Mouse (Mus musculus) liver, embryonic 14.5 days (tissue): Measurements from ENCODE around the gene Mdk. TPM values are rescaled to one million over a fixed set of nuclear protein-coding genes. Genes with fewer than 3 reads are reported as not detected.

Experiments used
- ATAC-seq: fragments of 200-750 bp; cut with Nextera tagmentation; 2 replicates; pipeline ENCODE4 v1.8.0; 2017; ENCODE audit warnings: moderate number of reproducible peaks, mild to moderate bottlenecking, moderate library complexity; ENCODE audit not compliant: insufficient read depth
- DNase-seq, 3 experiments: peaks; one replicate each; pipeline ENCODE4 v3.0.0-alpha.2; 2012 to 2013; ENCODE audit warnings: low read depth in 3 of 3, low spot score in 3 of 3
- H3K27ac ChIP-seq: fragments of 300-500 bp; sonication (generic); 2 replicates; pipeline ENCODE4 v1.5.1; 2014; ENCODE audit warnings: moderate library complexity, mild to moderate bottlenecking, control low read depth, inconsistent platforms
- H3K27me3 ChIP-seq: fragments of 300-500 bp; sonication (generic); 2 replicates; pipeline ENCODE4 v1.6.1; 2014; ENCODE audit warnings: mild to moderate bottlenecking, low read length, moderate library complexity; ENCODE audit not compliant: control insufficient read depth, insufficient read depth
- H3K36me3 ChIP-seq: fragments of 300-500 bp; sonication (generic); replicated peaks from 2 replicates; pipeline ENCODE4 v1.6.1; 2014; ENCODE audit warnings: low read depth; ENCODE audit not compliant: control insufficient read depth, insufficient read depth
- H3K4me1 ChIP-seq, 2 experiments: fragments of 200-500 bp in 1 of 2; fragments of 300-500 bp in 1 of 2; sonication (generic) in 1 of 2; replicated peaks; 2 replicates each; pipeline ENCODE4 v1.6.1; 2012 to 2014; ENCODE audit warnings: antibody characterized with exemption in 1 of 2, inconsistent platforms in 1 of 2, low read length in 1 of 2; ENCODE audit not compliant: control insufficient read depth in 2 of 2, insufficient read depth in 2 of 2
- H3K4me2 ChIP-seq: fragments of 300-500 bp; sonication (generic); 2 replicates; pipeline ENCODE4 v1.6.1; 2014; ENCODE audit warnings: low read depth, mild to moderate bottlenecking, control low read depth, moderate library complexity
- H3K4me3 ChIP-seq, 2 experiments: fragments of 200-500 bp in 1 of 2; fragments of 300-500 bp in 1 of 2; sonication (generic) in 1 of 2; 2 replicates each; pipeline ENCODE4 v1.5.1; 2012 to 2014; ENCODE audit warnings: low read depth in 2 of 2, low read length in 2 of 2, mild to moderate bottlenecking in 2 of 2, control low read depth in 1 of 2, inconsistent platforms in 1 of 2, moderate library complexity in 1 of 2; ENCODE audit not compliant: insufficient read depth in 1 of 2
- H3K9ac ChIP-seq: fragments of 300-500 bp; sonication (generic); replicated peaks from 2 replicates; pipeline ENCODE4 v1.6.1; 2014; ENCODE audit warnings: mild to moderate bottlenecking, control low read depth, moderate library complexity
- H3K9me3 ChIP-seq: fragments of 300-500 bp; sonication (generic); 2 replicates; pipeline ENCODE4 v1.6.1; 2016; ENCODE audit warnings: low read length, mixed read lengths; ENCODE audit not compliant: control insufficient read depth
- CTCF ChIP-seq: IDR thresholded peaks from 2 replicates; pipeline ENCODE4 v1.5.1; 2016; ENCODE audit warnings: antibody characterized with exemption, low read depth, control low read depth
- EP300 ChIP-seq: IDR thresholded peaks from 2 replicates; pipeline ENCODE4 v1.6.1; 2016; ENCODE audit warnings: antibody characterized with exemption, low read depth
- WGBS: fragments of 180-500 bp; shearing (Covaris S2); extraction: QIAGEN DNeasy Blood & Tissue Kit; methylation state at CpG from one replicate; pipeline ENCODE4 v1.1.7; 2014; ENCODE audit not compliant: insufficient replicate concordance; 5-methylcytosine and 5-hydroxymethylcytosine counted together
- polyA plus RNA-seq, 2 experiments: library from polyadenylated mRNA; depleted of rRNA in 1 of 2; stranded (reverse) in 1 of 2; unstranded in 1 of 2; fragments of >200 nt; fragmentation: Nextera tagmentation in 1 of 2; extraction: Ambion mirVana in 1 of 2; gene quantifications; 2 replicates each; pipeline versions ENCODE4 v1.2.1 to v1.2.3; 2012 to 2014

Mdk gene
- polyA plus RNA-seq, 2 experiments: 12.7 to 19.3 TPM

DNA sequence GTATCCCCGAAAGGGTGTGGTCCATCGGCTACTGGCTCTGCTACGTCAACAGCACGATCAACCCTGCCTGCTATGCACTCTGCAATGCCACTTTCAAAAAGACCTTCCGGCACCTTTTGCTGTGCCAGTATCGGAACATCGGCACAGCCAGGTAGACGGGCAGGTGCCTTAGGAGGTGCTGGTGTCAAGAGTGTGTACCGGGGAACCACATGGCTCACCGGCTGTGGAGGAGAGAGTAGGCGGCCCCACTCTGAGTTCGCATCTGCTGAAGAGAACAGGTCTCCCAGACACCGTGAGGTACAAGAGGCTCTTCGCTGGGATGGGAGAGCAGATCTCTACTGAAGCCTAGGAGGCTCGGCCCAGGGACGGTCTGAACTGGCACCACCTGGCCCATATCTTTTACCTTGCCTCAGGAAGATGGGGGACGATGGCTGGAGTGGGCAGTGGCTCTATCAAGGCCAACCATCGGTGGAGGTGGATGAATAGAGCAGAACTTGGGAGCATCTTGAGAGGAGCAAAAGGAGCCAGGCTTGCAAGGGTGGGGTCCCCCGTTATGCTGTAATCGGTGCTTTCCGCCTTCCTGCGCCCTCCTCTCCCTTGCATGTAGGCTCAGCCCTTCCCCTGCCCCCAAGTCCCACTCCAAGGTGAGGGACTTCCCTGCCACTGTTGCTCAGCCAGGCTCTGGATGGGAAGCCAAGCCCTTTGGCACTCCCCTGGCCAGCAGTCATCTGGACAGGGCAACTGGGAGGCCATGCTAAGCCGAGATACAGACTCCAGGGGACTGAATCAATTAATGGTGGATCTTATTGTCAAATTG is 3.4 kb downstream of the Mdk start:
- H3K9me3 ChIP-seq: no peaks in the 10 kb centered on the region
- no peak overlapping the region for H3K4me3 ChIP-seq
- ATAC-seq (no peak), DNase-seq (no peak)
- no peak overlapping the region for H3K27ac ChIP-seq
- H3K4me2 ChIP-seq: no peak overlapping the region
- H3K4me1 ChIP-seq: peaks cover 5 to 9% of the 10 kb centered on the region in 2 experiments
- no peak overlapping the region for H3K9ac ChIP-seq
- WGBS: 67% methylated on average over 23 of the region's 23 CpGs
- TF ChIP-seq CTCF (no peak), EP300 (no peak)
- peaks cover 32% of the 10 kb centered on the region for H3K27me3 ChIP-seq
- H3K36me3 ChIP-seq: no peaks in the 10 kb centered on the region

DNA sequence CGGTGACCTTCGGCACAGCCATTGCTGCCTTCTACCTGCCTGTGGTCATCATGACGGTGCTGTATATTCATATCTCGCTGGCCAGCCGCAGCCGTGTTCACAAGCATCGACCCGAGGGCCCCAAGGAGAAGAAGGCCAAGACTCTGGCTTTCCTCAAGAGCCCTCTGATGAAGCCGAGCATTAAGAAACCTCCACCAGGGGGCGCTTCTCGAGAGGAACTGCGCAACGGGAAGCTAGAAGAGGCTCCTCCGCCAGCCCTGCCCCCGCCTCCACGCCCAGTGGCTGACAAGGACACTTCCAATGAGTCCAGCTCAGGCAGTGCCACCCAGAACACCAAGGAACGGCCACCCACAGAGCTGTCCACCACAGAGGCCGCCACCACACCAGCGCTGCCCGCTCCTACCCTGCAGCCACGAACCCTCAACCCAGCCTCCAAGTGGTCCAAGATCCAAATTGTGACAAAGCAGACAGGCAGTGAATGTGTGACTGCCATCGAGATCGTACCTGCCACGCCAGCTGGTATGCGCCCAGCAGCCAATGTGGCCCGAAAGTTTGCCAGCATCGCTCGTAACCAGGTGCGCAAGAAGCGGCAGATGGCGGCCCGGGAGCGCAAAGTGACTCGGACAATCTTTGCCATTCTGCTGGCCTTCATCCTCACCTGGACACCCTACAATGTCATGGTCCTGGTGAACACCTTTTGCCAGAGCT is 4.1 kb downstream of the Mdk start:
- H3K9me3 ChIP-seq: no peaks in the 10 kb centered on the region
- peak; percentile 86 for TF ChIP-seq CTCF
- no peak for TF ChIP-seq EP300
- no peak overlapping the region for H3K4me3 ChIP-seq
- H3K27ac ChIP-seq: no peak overlapping the region
- ATAC-seq (peak; percentile 6; the same call in 1 of the 2 replicates), DNase-seq (peak in 2 of 3 experiments; percentile 60 to 66)
- H3K4me2 ChIP-seq: no peak overlapping the region; the same call in 1 of the 2 replicates
- peaks cover 40% of the 10 kb centered on the region for H3K27me3 ChIP-seq
- WGBS: 35% methylated on average over 34 of the region's 34 CpGs
- H3K4me1 ChIP-seq: peaks cover 5 to 11% of the 10 kb centered on the region in 2 experiments
- no peak overlapping the region for H3K9ac ChIP-seq
- no peaks in the 10 kb centered on the region for H3K36me3 ChIP-seq

DNA sequence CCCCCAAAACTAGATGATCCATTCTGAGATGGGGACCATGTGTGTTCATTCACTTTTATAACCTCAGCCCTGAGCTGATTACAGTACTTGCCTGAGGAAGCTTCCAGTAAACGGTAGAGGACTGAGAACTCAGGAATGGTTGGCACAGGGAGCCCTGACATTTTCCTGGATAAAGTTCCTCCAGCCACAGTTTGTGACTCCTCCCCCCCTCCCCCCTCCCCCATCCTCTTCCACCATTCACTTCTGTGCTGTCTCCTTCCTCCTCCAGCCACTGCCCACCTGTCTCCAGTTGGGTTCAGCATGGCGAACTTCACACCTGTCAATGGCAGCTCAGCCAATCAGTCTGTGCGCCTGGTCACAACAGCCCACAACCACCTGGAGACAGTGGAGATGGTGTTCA is 5.1 kb downstream of the Mdk start, which contains the start of gene Chrm4:
Gene Chrm4 (plus strand): TSS at position 301 of the 400 bp plus-strand sequence.
- Histone ChIP-seq H3K4me1 (peaks cover 0 to 9% of the 10 kb centered on the region in 2 experiments; a peak in 3 of 4 replicates), H3K9me3 (no peaks in the 10 kb centered on the region), H3K27ac (no peak within 1 kb of the TSS), H3K36me3 (no peaks in the 10 kb centered on the region), H3K4me2 (no peak within 1 kb of the TSS; the same call in 1 of the 2 replicates), H3K27me3 (peaks cover 50% of the 10 kb centered on the region), H3K9ac (no peak within 1 kb of the TSS), H3K4me3 (no peak within 1 kb of the TSS)
- DNase-seq: no peak
- 81% methylated on average over 3 of the region's 3 CpGs for WGBS
- TF ChIP-seq CTCF (no peak), EP300 (no peak)
- ATAC-seq: no peak

DNA sequence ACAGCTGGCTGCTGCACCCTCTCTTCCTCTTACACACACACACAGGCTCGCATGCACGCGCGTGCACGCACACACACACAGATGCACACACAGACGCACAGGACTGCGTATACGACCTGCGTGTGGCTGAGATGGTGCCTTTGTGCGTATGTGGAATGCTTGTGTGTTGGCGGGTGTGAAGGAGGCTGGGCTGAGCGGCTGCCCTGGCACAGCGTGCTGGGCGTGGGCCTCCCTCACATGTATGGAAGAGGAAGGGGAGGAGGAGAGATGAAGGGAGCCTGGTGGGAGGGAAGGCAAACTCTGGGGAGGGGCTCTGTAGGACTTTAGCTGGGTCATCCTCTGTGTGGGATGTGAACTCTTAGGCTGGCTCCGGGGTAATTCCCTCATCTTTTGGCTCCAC is 6.7 kb downstream of the Mdk start:
- no peak overlapping the region for H3K27ac ChIP-seq
- H3K9ac ChIP-seq: no peak overlapping the region
- no peak overlapping the region for H3K4me2 ChIP-seq
- ATAC-seq (no peak), DNase-seq (no peak)
- TF ChIP-seq CTCF (no peak), EP300 (no peak)
- H3K27me3 ChIP-seq: peaks cover 51% of the 10 kb centered on the region
- no peak overlapping the region for H3K4me3 ChIP-seq
- H3K4me1 ChIP-seq: peaks cover 0 to 8% of the 10 kb centered on the region in 2 experiments; a peak in 2 of 4 replicates
- no peaks in the 10 kb centered on the region for H3K9me3 ChIP-seq
- 74% methylated on average over 15 of the region's 15 CpGs for WGBS
- no peaks in the 10 kb centered on the region for H3K36me3 ChIP-seq

DNA sequence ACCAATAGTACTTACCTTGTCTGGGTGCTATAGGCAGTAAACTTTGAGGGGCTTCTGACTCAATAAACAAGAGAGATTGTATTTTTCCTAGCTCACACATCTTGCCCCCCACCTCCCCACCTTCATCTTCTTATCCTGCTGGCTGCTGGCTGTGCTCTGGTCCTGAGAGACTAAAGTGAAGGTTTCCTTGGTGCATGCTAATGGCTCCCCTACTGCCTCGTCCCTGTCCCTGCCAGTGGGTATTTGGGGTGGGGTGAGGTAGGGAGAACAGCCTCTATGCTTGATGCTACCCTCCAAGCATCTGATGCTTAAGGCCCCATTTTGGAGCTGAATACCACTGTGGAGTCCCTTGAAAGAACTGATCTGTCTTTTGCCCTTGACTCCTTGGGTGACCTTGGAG is 7.4 kb downstream of the Mdk start:
- peaks cover 49% of the 10 kb centered on the region for H3K27me3 ChIP-seq

More for the DNA sequence above, 7.4 kb downstream of the Mdk start:
- 71% methylated on average over 1 of the region's 1 CpGs for WGBS
- no peaks in the 10 kb centered on the region for H3K9me3 ChIP-seq
- no peak for TF ChIP-seq CTCF
- no peak for TF ChIP-seq EP300
- no peak overlapping the region for H3K4me2 ChIP-seq
- H3K36me3 ChIP-seq: no peaks in the 10 kb centered on the region
- no peak overlapping the region for H3K9ac ChIP-seq
- DNase-seq (no peak), ATAC-seq (no peak)
- H3K4me3 ChIP-seq: no peak overlapping the region
- peaks cover 0 to 4% of the 10 kb centered on the region in 2 experiments; a peak in 2 of 4 replicates for H3K4me1 ChIP-seq
- H3K27ac ChIP-seq: no peak overlapping the region
